Mouse (Mus musculus): ENCODE data around the gene Crybg1. TPM values are rescaled to one million over a fixed set of nuclear protein-coding genes. Genes with fewer than 3 reads are reported as not detected.

Gene Crybg1
- polyA plus RNA-seq, 1 experiment from 2014 or later, result 1.5 TPM

DNA sequence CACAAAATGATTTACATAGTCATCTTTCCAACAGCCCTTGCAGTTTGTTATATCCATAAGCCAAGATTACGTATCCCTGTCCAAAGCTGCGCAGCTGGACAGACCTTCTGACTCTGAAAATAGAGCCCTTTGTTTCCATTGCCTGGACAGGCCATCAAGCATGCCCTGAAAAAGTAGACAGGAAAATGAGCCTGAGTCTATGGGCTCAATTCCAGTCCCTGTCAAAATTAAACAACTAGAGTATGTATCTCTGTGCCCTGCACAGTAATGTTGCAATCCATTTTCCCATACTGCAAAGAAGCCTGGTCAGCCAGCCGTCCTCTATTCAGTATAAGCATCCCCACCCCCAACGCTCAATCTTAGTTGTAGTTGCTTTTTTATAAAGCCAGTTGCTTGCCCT, 141.8 kb downstream of the Crybg1 start:
- Histone ChIP-seq H3K4me1 (ENCODE audit: insufficient read depth) (peaks cover 15% of the 10 kb centered on the region), H3K4me2 (ENCODE audit: low read depth, low read length) (0 out of 2 replicates have a peak overlapping the region, but pooled peaks have one; percentile 83), H3K4me3 (ENCODE audit: low read depth, low read length) (no peak overlapping the region), H3K9ac (replicated peaks) (no peak overlapping the region), H3K36me3 (replicated peaks; ENCODE audit: insufficient read depth, low read length) (no peaks in the 10 kb centered on the region), H3K27ac (ENCODE audit: low read depth) (peak overlapping the region; percentile 62; the same call in 1 of the 2 replicates), H3K9me3 (ENCODE audit: low read length) (no peaks in the 10 kb centered on the region), H3K27me3 (ENCODE audit: insufficient read depth, low read length) (peaks cover 37% of the 10 kb centered on the region)
- WGBS (ENCODE audit: insufficient replicate concordance), result 69% methylated on average over 4 of the region's 4 CpGs
- TF ChIP-seq EP300 (IDR thresholded peaks at IDR 0.05; ENCODE audit: low read depth) (no peak), CTCF (IDR thresholded peaks at IDR 0.05; ENCODE audit: low read depth) (no peak)
- ATAC-seq (no peak), DNase-seq (no peak)

GRCm38 (mm10) chr10:44005677-44006641, 142.7 kb downstream of the Crybg1 start:
- Histone ChIP-seq H3K4me1 (ENCODE audit: insufficient read depth) (peaks cover 15% of the 10 kb centered on the region), H3K9ac (replicated peaks) (peak overlapping the region; percentile 61), H3K4me3 (ENCODE audit: low read depth, low read length) (peak overlapping the region; percentile 48), H3K36me3 (replicated peaks; ENCODE audit: insufficient read depth, low read length) (no peaks in the 10 kb centered on the region), H3K9me3 (ENCODE audit: low read length) (no peaks in the 10 kb centered on the region), H3K27me3 (ENCODE audit: insufficient read depth, low read length) (peaks cover 40% of the 10 kb centered on the region), H3K4me2 (ENCODE audit: low read depth, low read length) (peak overlapping the region; percentile 83), H3K27ac (ENCODE audit: low read depth) (peak overlapping the region; percentile 78)
- 0 out of 2 replicates have a peak, but pooled peaks have one; percentile 5 for TF ChIP-seq CTCF (IDR thresholded peaks at IDR 0.05; ENCODE audit: low read depth)
- TF ChIP-seq EP300 (IDR thresholded peaks at IDR 0.05; ENCODE audit: low read depth), result 0 out of 2 replicates have a peak, but pooled peaks have one; percentile 28
- DNase-seq (peak; percentile 72), ATAC-seq (peak; percentile 83)
- 3% methylated on average over 40 of the region's 40 CpGs for WGBS (ENCODE audit: insufficient replicate concordance)

DNA sequence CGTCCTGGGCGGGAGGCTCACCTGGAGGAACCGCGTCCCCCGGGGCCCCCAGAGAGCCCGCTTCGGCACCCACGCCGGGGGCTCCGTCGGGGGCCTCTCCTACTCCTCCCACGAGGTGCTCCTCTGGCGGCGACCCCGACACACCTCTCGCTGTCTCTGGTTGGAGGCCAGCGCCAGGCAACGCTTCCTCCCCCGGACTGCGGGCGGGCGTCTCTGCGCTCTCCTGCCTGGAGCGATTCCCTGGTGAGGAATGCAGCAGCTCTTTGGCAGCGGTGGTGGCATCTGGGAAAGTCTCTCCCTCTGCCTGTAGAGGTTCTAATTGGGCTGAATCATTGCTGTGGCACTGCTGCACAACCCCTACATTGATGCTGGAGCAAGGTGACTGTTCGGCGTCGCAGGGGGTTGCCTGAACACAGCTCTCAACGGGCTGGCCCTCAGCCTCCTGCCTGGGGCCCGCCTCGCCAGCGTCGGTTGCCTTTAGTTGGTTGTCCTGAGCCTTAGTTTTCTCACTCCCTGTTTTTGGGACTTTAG, 144.4 kb downstream of the Crybg1 start:
- H3K4me3 ChIP-seq (ENCODE audit: low read depth, low read length), result peak overlapping the region; percentile 83
- H3K27me3 ChIP-seq (ENCODE audit: insufficient read depth, low read length), result peaks cover 40% of the 10 kb centered on the region
- TF ChIP-seq CTCF (IDR thresholded peaks at IDR 0.05; ENCODE audit: low read depth), result no peak
- TF ChIP-seq EP300 (IDR thresholded peaks at IDR 0.05; ENCODE audit: low read depth), result no peak
- H3K4me2 ChIP-seq (ENCODE audit: low read depth, low read length), result peak overlapping the region; percentile 83
- peak overlapping the region; percentile 80 for H3K9ac ChIP-seq (replicated peaks)
- no peaks in the 10 kb centered on the region for H3K9me3 ChIP-seq (ENCODE audit: low read length)
- WGBS (ENCODE audit: insufficient replicate concordance), result 2% methylated on average over 33 of the region's 33 CpGs
- DNase-seq, result peak; percentile 39
- H3K36me3 ChIP-seq (replicated peaks; ENCODE audit: insufficient read depth, low read length), result no peaks in the 10 kb centered on the region
- ATAC-seq, result no peak
- H3K27ac ChIP-seq (ENCODE audit: low read depth), result 0 out of 2 replicates have a peak overlapping the region, but pooled peaks have one; percentile 84
- peaks cover 15% of the 10 kb centered on the region for H3K4me1 ChIP-seq (ENCODE audit: insufficient read depth)

DNA sequence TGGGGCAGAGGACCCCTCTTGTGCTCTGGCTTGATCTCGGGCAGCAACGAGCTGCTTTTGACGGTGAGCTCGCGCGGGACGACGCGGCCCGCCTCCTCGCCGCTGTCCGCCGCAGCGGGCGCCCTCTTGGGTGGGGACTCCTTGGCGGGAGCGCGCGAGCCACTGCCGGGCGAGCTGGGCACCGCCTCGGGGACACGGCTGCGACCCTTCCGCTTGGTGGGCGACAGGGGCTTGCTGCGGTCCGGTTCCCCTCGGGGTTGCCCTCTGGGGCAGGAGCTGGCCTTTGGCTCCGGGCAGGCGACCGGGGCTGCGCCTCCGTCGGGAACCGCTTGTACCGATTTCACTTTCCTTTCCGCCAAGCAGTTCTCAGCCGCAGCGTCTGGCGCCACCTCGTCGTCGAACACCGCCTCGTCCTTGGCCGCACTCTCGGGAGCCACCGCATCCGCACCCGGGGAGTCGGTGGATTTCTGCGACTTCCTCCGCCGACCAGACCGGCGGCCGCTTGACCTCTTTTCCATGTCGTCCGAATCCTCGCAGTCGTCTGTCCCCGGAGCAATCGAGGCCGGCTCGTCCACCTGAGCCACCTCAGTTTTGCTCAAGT, 145.0 kb downstream of the Crybg1 start:
- under 1% methylated on average over 59 of the region's 68 CpGs for WGBS (ENCODE audit: insufficient replicate concordance)
- H3K36me3 ChIP-seq (replicated peaks; ENCODE audit: insufficient read depth, low read length), result no peaks in the 10 kb centered on the region
- H3K4me1 ChIP-seq (ENCODE audit: insufficient read depth), result peaks cover 14% of the 10 kb centered on the region
- no peaks in the 10 kb centered on the region for H3K9me3 ChIP-seq (ENCODE audit: low read length)
- peak overlapping the region; percentile 84 for H3K27ac ChIP-seq (ENCODE audit: low read depth)
- peak; percentile 68 for DNase-seq
- TF ChIP-seq CTCF (IDR thresholded peaks at IDR 0.05; ENCODE audit: low read depth) (peak; percentile 46), EP300 (IDR thresholded peaks at IDR 0.05; ENCODE audit: low read depth) (no peak)
- H3K9ac ChIP-seq (replicated peaks), result peak overlapping the region; percentile 80
- peak overlapping the region; percentile 83 for H3K4me2 ChIP-seq (ENCODE audit: low read depth, low read length)
- peak; percentile 8; the same call in 1 of the 2 replicates for ATAC-seq
- peaks cover 40% of the 10 kb centered on the region for H3K27me3 ChIP-seq (ENCODE audit: insufficient read depth, low read length)
- peak overlapping the region; percentile 83 for H3K4me3 ChIP-seq (ENCODE audit: low read depth, low read length)

DNA sequence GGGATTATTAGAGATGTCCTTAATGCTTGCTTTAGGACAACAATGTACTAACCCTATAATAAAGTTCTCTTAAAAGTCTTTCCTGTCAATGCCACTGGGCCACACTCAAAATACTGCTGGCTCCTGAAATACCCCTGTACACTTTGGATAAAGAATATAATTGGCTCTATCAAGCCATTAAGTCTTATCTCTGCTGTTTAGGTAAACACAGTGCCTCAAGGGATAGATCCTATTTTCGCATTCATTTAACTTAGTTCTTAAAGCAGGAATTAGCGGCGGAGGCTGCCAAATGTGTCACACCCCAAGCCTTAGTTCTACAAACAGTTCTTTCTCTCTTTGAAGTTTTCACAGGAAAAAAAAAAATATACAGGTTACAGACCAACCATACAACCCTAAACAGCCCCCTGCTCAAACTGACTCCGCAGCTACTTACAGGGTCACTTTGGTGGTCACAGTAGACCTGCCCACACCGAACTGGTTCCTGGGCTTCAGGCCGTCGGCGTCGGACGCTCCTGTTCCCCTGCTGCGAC, 145.6 kb downstream of the Crybg1 start:
- Histone ChIP-seq H3K4me3 (ENCODE audit: low read depth, low read length) (peak overlapping the region; percentile 83), H3K36me3 (replicated peaks; ENCODE audit: insufficient read depth, low read length) (no peaks in the 10 kb centered on the region), H3K9ac (replicated peaks) (peak overlapping the region; percentile 80), H3K27ac (ENCODE audit: low read depth) (peak overlapping the region; percentile 84), H3K9me3 (ENCODE audit: low read length) (no peaks in the 10 kb centered on the region), H3K4me1 (ENCODE audit: insufficient read depth) (peaks cover 11% of the 10 kb centered on the region), H3K4me2 (ENCODE audit: low read depth, low read length) (peak overlapping the region; percentile 83), H3K27me3 (ENCODE audit: insufficient read depth, low read length) (peaks cover 40% of the 10 kb centered on the region)
- ATAC-seq (no peak), DNase-seq (no peak)
- TF ChIP-seq CTCF (IDR thresholded peaks at IDR 0.05; ENCODE audit: low read depth) (no peak), EP300 (IDR thresholded peaks at IDR 0.05; ENCODE audit: low read depth) (no peak)
- 4% methylated on average over 11 of the region's 11 CpGs for WGBS (ENCODE audit: insufficient replicate concordance)
